8 mouse cellular contexts compared by ENCODE assay signal in the genomic region with DNA sequence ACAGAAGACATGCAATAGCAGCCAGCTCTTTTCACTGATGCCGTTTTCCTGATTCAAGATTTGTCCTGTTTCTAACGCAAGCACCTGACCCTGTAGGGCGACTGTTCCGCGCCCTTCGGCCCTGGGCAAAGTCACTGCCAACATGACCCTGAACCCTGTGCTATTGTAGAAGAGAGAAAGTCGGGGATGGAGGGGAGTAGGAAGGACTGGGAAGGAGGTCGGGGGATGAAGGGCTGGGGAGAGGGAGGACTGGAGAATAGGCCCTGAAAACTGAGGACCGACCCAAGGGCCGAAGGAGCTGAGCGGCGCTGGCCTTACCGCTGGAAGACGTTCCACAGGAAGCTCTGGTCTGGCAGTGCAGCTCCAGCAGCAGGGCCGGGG. TPM values are rescaled to one million over a fixed set of nuclear protein-coding genes. Genes with fewer than 3 reads are reported as not detected.
DNase-seq lines count a peak whose midpoint lies in the region; ATAC-seq and TF ChIP-seq lines count a peak whose summit lies in the region.

No protein-coding gene starts in this region.

- no peaks in the 10 kb centered on the region for H3K4me1 ChIP-seq in lung, adult 2 months (ENCODE audit: control insufficient read depth, insufficient read depth, low read length)
- 0 out of 2 replicates have a peak, but pooled peaks cover 9% of the 10 kb centered on the region for H3K4me1 ChIP-seq in embryonic facial prominence, embryonic 15.5 days
- H3K4me1 ChIP-seq in intestine, postnatal 0 days (replicated peaks; ENCODE audit: control insufficient read depth, insufficient read depth, low read length) = no peaks in the 10 kb centered on the region

- H3K4me2 ChIP-seq in embryonic facial prominence, embryonic 15.5 days (replicated peaks) = peak overlapping the region; percentile 70
- peak overlapping the region; percentile 79 for H3K4me2 ChIP-seq in intestine, postnatal 0 days (replicated peaks; ENCODE audit: low read depth)
- peak overlapping the region; percentile 75 for H3K4me2 ChIP-seq in myocyte (ENCODE audit: low read depth)

- no peak; the same call in 1 of the 2 replicates for ATAC-seq in embryonic facial prominence, embryonic 15.5 days (ENCODE audit: insufficient number of reproducible peaks, low FRiP score, low TSS enrichment, low read depth)
- peak; percentile 65 for ATAC-seq in intestine, postnatal 0 days

- H3K27me3 ChIP-seq in embryonic facial prominence, embryonic 15.5 days = no peaks in the 10 kb centered on the region
- no peaks in the 10 kb centered on the region for H3K27me3 ChIP-seq in intestine, postnatal 0 days (replicated peaks; ENCODE audit: control insufficient read depth, insufficient read depth, low read length)
- no peaks in the 10 kb centered on the region for H3K27me3 ChIP-seq in myocyte (ENCODE audit: control insufficient read depth, insufficient read depth, insufficient read length)

- no peak for DNase-seq in lung, adult 2 months
- DNase-seq in lung, postnatal 10 days = no peak
- no peak for DNase-seq in thymus, postnatal 14 days
- no peak for DNase-seq in urinary bladder, adult 2 months (ENCODE audit: low spot score)
- DNase-seq in cerebellum, adult 8-10 months = no peak

- no peak for TF ChIP-seq POLR2A in lung, adult 2 months (IDR thresholded peaks at IDR 0.05; ENCODE audit: borderline replicate concordance, extremely low read depth, low read depth, low read length)
- TF ChIP-seq POLR2A in myocyte (IDR thresholded peaks at IDR 0.05; ENCODE audit: insufficient read length, low read depth) = no peak

- H3K27ac ChIP-seq in embryonic facial prominence, embryonic 15.5 days (replicated peaks) = peak overlapping the region; percentile 86
- peak overlapping the region; percentile 96 for H3K27ac ChIP-seq in intestine, postnatal 0 days (ENCODE audit: low read depth, low read length)

- H3ac ChIP-seq in myocyte (ENCODE audit: control insufficient read depth, insufficient read length) = peak overlapping the region; percentile 26

- H3K9me3 ChIP-seq in embryonic facial prominence, embryonic 15.5 days (replicated peaks) = no peaks in the 10 kb centered on the region
- no peaks in the 10 kb centered on the region for H3K9me3 ChIP-seq in intestine, postnatal 0 days (ENCODE audit: control insufficient read depth)

- H3K79me2 ChIP-seq in myocyte (ENCODE audit: control insufficient read depth, insufficient read depth) = peaks cover 30% of the 10 kb centered on the region

- peak overlapping the region; percentile 95 for H3K9ac ChIP-seq in embryonic facial prominence, embryonic 15.5 days
- peak overlapping the region; percentile 88 for H3K9ac ChIP-seq in intestine, postnatal 0 days (ENCODE audit: low read depth, low read length)

- peak overlapping the region; percentile 68 for H3K4me3 ChIP-seq in lung, adult 2 months (replicated peaks; ENCODE audit: extremely low read depth, low read depth, low read length)
- peak overlapping the region; percentile 92 for H3K4me3 ChIP-seq in embryonic facial prominence, embryonic 15.5 days (replicated peaks)
- H3K4me3 ChIP-seq in intestine, postnatal 0 days (ENCODE audit: low read depth, low read length) = peak overlapping the region; percentile 92
- peak overlapping the region; percentile 76 for H3K4me3 ChIP-seq in myocyte

- no peak for TF ChIP-seq CTCF in lung, adult 2 months (IDR thresholded peaks at IDR 0.05; ENCODE audit: insufficient read depth, low read length)
- no peak for TF ChIP-seq CTCF in intestine, postnatal 0 days (IDR thresholded peaks at IDR 0.05; ENCODE audit: low read depth)

- peaks cover 19% of the 10 kb centered on the region for H3K36me3 ChIP-seq in embryonic facial prominence, embryonic 15.5 days
- H3K36me3 ChIP-seq in intestine, postnatal 0 days (ENCODE audit: control insufficient read depth, insufficient read depth) = peaks cover 25% of the 10 kb centered on the region
- peaks cover 24% of the 10 kb centered on the region for H3K36me3 ChIP-seq in myocyte (ENCODE audit: control insufficient read depth, insufficient read depth)

- 3% methylated on average over 15 of the region's 15 CpGs for WGBS in lung, adult 2 months
- 2% methylated on average over 15 of the region's 15 CpGs for WGBS in embryonic facial prominence, embryonic 15.5 days
- 2% methylated on average over 15 of the region's 15 CpGs for WGBS in intestine, postnatal 0 days

TF ChIP-seq in myocyte, 11 proteins besides CTCF, POLR2A, EP300 and RAD21:
- no peak for TF ChIP-seq E2F4 (IDR thresholded peaks at IDR 0.05; ENCODE audit: insufficient read depth)
TF ChIP-seq in myocyte: peak in this region for 0.

RNA-seq across cellular contexts. Expression of gene Pdcd6, which starts 0.6 kb away (rescaled TPM):
- 66.8 and 78.3 TPM in 2 replicates for polyA plus RNA-seq in lung, adult 2 months (2012; rRNA removed)
- 154 and 159 TPM in 2 replicates for polyA plus RNA-seq in embryonic facial prominence, embryonic 15.5 days (2015; fragmentation: Nextera tagmentation; extraction: Ambion mirVana)
- 312 and 334 TPM in 2 replicates for polyA plus RNA-seq in intestine, postnatal 0 days (2015; fragmentation: Nextera tagmentation; extraction: Ambion mirVana)
- 94.7 TPM for polyA plus RNA-seq in myocyte (2012; fragmentation: generic; extraction: Trizol)
- 137 and 164 TPM in 2 replicates for polyA plus RNA-seq in urinary bladder, adult 2 months (2012; rRNA removed)

RNA-seq across cellular contexts. Expression of gene Ahrr, which starts 24.6 kb away (rescaled TPM):
- polyA plus RNA-seq in lung, adult 2 months (2012; rRNA removed) = 0.34 and 0.40 TPM in 2 replicates
- 2.2 and 3.4 TPM in 2 replicates for polyA plus RNA-seq in embryonic facial prominence, embryonic 15.5 days (2015; fragmentation: Nextera tagmentation; extraction: Ambion mirVana)
- 0.21 and 0.50 TPM in 2 replicates for polyA plus RNA-seq in intestine, postnatal 0 days (2015; fragmentation: Nextera tagmentation; extraction: Ambion mirVana)
- polyA plus RNA-seq in myocyte (2012; fragmentation: generic; extraction: Trizol) = 0.19 TPM
- polyA plus RNA-seq in urinary bladder, adult 2 months (2012; rRNA removed) = 5.1 and 7.6 TPM in 2 replicates

RNA-seq across cellular contexts. Expression of gene Sdha, which starts 33.3 kb away (rescaled TPM):
- 65.4 and 101 TPM in 2 replicates for polyA plus RNA-seq in lung, adult 2 months (2012; rRNA removed)
- polyA plus RNA-seq in embryonic facial prominence, embryonic 15.5 days (2015; fragmentation: Nextera tagmentation; extraction: Ambion mirVana) = 221 and 224 TPM in 2 replicates
- polyA plus RNA-seq in intestine, postnatal 0 days (2015; fragmentation: Nextera tagmentation; extraction: Ambion mirVana) = 213 TPM in 2 replicates
- 163 TPM for polyA plus RNA-seq in myocyte (2012; fragmentation: generic; extraction: Trizol)
- 162 and 174 TPM in 2 replicates for polyA plus RNA-seq in urinary bladder, adult 2 months (2012; rRNA removed)

RNA-seq across cellular contexts. Expression of gene Ccdc127, which starts 33.3 kb away (rescaled TPM):
- 2.1 and 3.4 TPM in 2 replicates for polyA plus RNA-seq in lung, adult 2 months (2012; rRNA removed)
- 59.9 and 63.7 TPM in 2 replicates for polyA plus RNA-seq in embryonic facial prominence, embryonic 15.5 days (2015; fragmentation: Nextera tagmentation; extraction: Ambion mirVana)
- polyA plus RNA-seq in intestine, postnatal 0 days (2015; fragmentation: Nextera tagmentation; extraction: Ambion mirVana) = 22.0 and 23.0 TPM in 2 replicates
- polyA plus RNA-seq in myocyte (2012; fragmentation: generic; extraction: Trizol) = 28.9 TPM
- 22.0 and 29.8 TPM in 2 replicates for polyA plus RNA-seq in urinary bladder, adult 2 months (2012; rRNA removed)

RNA-seq across cellular contexts. Expression of gene Lrrc14b, which starts 47.0 kb away (rescaled TPM):
- 1.2 and 3.7 TPM in 2 replicates for polyA plus RNA-seq in lung, adult 2 months (2012; rRNA removed)
- not detected in 2 replicates for polyA plus RNA-seq in embryonic facial prominence, embryonic 15.5 days (2015; fragmentation: Nextera tagmentation; extraction: Ambion mirVana)
- not detected in 2 replicates for polyA plus RNA-seq in intestine, postnatal 0 days (2015; fragmentation: Nextera tagmentation; extraction: Ambion mirVana)
- 0.24 TPM for polyA plus RNA-seq in myocyte (2012; fragmentation: generic; extraction: Trizol)
- 1.7 and 2.2 TPM in 2 replicates for polyA plus RNA-seq in urinary bladder, adult 2 months (2012; rRNA removed)
